Mouse (Mus musculus) embryonic facial prominence, embryonic 15.5 days (tissue): ENCODE data around the gene Krt222. TPM values are rescaled to one million over a fixed set of nuclear protein-coding genes. Genes with fewer than 3 reads are reported as not detected.

ENCODE experiments used
- ATAC-seq: fragments of 200-750 bp; cut with Nextera tagmentation; 2 replicates; pipeline ENCODE4 v1.8.0; 2017; ENCODE audit warnings: low read depth, moderate TSS enrichment; ENCODE audit not compliant: insufficient number of reproducible peaks, low FRiP score, low TSS enrichment
- H3K27ac ChIP-seq: fragments of 300-500 bp; sonication (generic); replicated peaks from 2 replicates; pipeline ENCODE4 v1.5.1; 2015; ENCODE audit warnings: mild to moderate bottlenecking, inconsistent platforms
- H3K27me3 ChIP-seq: fragments of 300-500 bp; sonication (generic); 2 replicates; pipeline ENCODE4 v1.6.1; 2015; ENCODE audit warnings: inconsistent platforms
- H3K36me3 ChIP-seq: fragments of 300-500 bp; sonication (generic); 2 replicates; pipeline ENCODE4 v1.6.1; 2015; ENCODE audit warnings: mild to moderate bottlenecking, inconsistent platforms
- H3K4me1 ChIP-seq: fragments of 300-500 bp; sonication (generic); 2 replicates; pipeline ENCODE4 v1.6.1; 2015; ENCODE audit warnings: inconsistent platforms
- H3K4me2 ChIP-seq: fragments of 300-500 bp; sonication (generic); replicated peaks from 2 replicates; pipeline ENCODE4 v1.6.1; 2015; ENCODE audit warnings: mild to moderate bottlenecking, inconsistent platforms
- H3K4me3 ChIP-seq: fragments of 300-500 bp; sonication (generic); replicated peaks from 2 replicates; pipeline ENCODE4 v1.5.1; 2015; ENCODE audit warnings: mild to moderate bottlenecking, inconsistent platforms
- H3K9ac ChIP-seq: fragments of 300-500 bp; sonication (generic); 2 replicates; pipeline ENCODE4 v1.6.1; 2015; ENCODE audit warnings: inconsistent platforms
- H3K9me3 ChIP-seq: fragments of 300-500 bp; sonication (generic); replicated peaks from 2 replicates; pipeline ENCODE4 v1.6.1; 2016; ENCODE audit warnings: inconsistent platforms
- WGBS: fragments of 180-500 bp; shearing (Covaris S2); methylation state at CpG from one replicate; pipeline ENCODE4 v1.1.7; 2015; 5-methylcytosine and 5-hydroxymethylcytosine counted together
- polyA plus RNA-seq: library from polyadenylated mRNA; unstranded; fragments of >200 nt; fragmentation: Nextera tagmentation; extraction: Ambion mirVana; gene quantifications from 2 replicates; pipeline ENCODE4 v1.2.1, GENCODE M21; 2015

Gene Krt222
- polyA plus RNA-seq, 1 experiment from 2014 or later: 0.79 TPM

DNA sequence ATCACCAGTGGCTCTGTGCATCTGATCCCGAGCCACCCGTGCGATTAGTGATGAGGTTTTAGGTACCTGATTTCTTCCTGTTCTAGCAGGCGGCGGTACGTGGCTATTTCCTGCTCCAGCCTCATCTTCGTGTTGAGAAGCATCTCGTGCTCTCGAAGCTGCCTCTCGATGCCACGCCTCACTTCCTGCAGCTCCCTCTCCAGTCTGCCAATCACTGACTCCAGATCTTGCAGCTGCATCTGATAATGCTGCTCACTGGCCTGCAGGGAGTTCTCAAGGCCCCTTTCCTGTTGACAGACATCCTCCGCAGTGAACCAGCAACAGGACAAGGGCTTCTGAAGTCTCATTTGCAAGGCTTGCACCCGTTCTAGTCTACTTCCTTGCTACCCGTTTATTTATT, 5.4 kb downstream of the Krt222 start:
- H3K27me3 ChIP-seq: no peaks in the 10 kb centered on the region
- H3K4me1 ChIP-seq: no peaks in the 10 kb centered on the region
- H3K9ac ChIP-seq: no peak overlapping the region
- no peak for ATAC-seq
- no peaks in the 10 kb centered on the region for H3K9me3 ChIP-seq
- no peak overlapping the region for H3K4me2 ChIP-seq
- H3K27ac ChIP-seq: no peak overlapping the region
- H3K4me3 ChIP-seq: no peak overlapping the region
- no peaks in the 10 kb centered on the region for H3K36me3 ChIP-seq
- WGBS: 46% methylated on average over 14 of the region's 14 CpGs

DNA sequence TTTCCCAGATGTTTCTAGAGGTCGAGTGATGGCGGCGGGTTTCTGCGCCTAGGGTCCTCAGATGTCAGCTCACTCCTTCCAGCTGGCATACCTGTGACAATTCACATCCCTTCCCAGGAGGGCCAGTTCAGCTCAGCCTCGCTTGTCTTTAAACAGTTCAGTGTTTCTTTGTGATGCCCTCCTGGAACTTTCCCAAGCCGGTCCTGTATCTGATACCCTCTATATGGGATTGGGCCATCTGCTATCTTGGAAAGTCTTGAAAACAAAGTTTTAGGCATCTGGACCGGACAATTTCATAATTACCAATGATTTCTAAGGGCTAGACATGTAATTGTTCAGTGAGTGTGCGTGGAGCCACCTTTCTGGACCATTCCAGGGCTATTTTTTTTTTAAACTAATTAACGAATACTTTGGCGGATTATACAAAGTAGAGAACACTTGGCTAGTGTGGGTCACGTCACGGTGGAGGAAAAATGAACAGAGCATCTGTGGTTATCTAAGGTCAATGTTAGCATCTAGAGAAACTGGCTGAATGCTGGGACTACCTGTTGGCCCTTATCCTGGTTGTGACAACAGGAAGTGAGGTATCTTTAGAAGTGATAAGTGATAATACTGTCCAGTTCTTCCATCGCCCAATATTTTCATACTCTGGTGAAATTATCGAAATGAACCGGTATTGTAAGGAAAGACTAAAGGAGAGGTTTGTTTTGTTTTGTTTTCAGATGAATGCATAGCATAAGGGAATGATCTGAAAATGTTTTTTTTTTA, 12.7 kb downstream of the Krt222 start:
- Histone ChIP-seq H3K27ac (peak overlapping the region; percentile 99), H3K9ac (peak overlapping the region; percentile 94), H3K4me1 (peaks cover 16% of the 10 kb centered on the region), H3K9me3 (no peaks in the 10 kb centered on the region), H3K4me3 (peak overlapping the region; percentile 88), H3K36me3 (peaks cover 13% of the 10 kb centered on the region), H3K27me3 (no peaks in the 10 kb centered on the region), H3K4me2 (peak overlapping the region; percentile 64)
- no peak for ATAC-seq
- 23% methylated on average over 15 of the region's 15 CpGs for WGBS

DNA sequence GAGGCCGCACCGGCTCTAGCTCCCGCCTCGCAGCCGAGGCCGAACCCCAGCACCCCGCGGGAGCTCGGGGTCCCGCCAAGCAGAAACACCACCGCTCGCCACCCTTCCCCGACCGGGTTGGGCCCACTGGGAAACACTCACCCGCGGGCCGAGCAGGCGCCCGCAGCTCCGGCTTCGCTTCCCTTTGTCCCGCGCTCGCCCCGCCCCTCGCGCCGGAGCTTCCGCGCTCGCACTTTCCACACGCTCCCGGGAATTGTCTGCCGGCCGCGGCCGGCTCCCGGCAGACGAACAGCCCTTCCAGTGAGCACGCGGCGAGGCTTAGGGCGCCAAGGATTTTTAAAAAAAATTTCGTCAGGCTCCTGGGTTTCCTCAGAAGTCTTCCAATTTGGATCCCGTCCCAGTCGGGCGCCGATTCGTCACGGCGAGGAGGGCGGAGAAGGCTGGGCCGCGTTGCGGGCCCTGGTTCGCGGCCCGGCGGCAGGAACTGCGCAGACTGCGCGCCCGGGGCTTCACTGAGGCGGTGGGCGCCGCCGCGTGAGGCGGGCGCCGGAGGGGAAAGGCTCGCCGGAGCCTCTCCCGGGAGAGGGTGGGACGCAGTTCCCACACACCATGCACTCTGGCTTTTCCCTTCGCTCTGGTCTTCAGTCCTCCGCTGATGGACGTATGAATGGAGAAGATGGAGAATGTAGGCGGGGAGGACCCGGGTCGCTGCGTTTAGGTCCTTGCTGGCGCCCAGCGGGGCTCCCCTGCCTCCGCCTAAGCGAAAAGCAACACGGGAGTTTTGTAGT, 13.4 kb downstream of the Krt222 start, which contains the start of gene Smarce1:
Smarce1 (minus strand) TSS at position 757 of the 788 bp plus-strand sequence.
- peak within 1 kb of the TSS; percentile 99 for H3K27ac ChIP-seq
- H3K27me3 ChIP-seq: no peaks in the 10 kb centered on the region
- peak within 1 kb of the TSS; percentile 88 for H3K4me3 ChIP-seq
- H3K4me1 ChIP-seq: peaks cover 16% of the 10 kb centered on the region
- peak within 1 kb of the TSS; percentile 94 for H3K9ac ChIP-seq
- WGBS: under 1% methylated on average over 87 of the region's 87 CpGs
- ATAC-seq: peak; percentile 87
- no peaks in the 10 kb centered on the region for H3K9me3 ChIP-seq
- H3K36me3 ChIP-seq: peaks cover 18% of the 10 kb centered on the region
- peak within 1 kb of the TSS; percentile 64 for H3K4me2 ChIP-seq

DNA sequence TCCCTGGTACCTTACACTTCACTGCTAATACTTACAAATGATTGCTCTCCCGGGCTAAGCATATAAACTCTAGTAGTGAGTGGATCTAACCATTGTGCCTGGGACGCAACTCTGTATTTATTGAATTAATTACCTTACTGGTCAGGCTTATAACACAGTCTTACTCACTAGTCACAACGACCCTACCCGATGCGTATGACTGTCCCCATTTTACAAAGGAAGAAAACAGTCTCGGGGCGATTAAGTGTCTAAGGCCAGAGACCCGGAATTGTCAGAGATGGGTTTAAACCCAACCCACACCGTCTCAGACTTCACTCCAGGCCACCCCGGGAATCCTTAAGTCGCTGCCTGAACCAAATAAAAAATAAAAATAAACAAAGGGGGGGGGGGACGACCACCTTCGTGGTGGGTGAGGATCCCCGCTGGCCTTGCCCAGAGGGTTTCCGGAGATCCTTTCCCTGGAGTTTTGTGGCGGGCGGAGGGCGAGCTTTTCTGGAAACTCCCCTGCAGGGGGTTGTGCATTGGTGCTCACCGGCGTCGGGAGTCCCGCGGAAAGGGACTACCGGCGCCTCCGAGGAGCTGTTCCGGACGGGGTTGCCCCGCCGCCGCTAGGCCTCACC, 14.1 kb downstream of the Krt222 start:
- peak overlapping the region; percentile 64 for H3K4me2 ChIP-seq
- H3K4me1 ChIP-seq: peaks cover 16% of the 10 kb centered on the region
- H3K27me3 ChIP-seq: no peaks in the 10 kb centered on the region
- H3K4me3 ChIP-seq: peak overlapping the region; percentile 88
- H3K9ac ChIP-seq: peak overlapping the region; percentile 94
- H3K9me3 ChIP-seq: no peaks in the 10 kb centered on the region
- H3K36me3 ChIP-seq: peaks cover 25% of the 10 kb centered on the region
- under 1% methylated on average over 31 of the region's 31 CpGs for WGBS
- peak; percentile 9; the same call in 1 of the 2 replicates for ATAC-seq
- peak overlapping the region; percentile 99 for H3K27ac ChIP-seq

DNA sequence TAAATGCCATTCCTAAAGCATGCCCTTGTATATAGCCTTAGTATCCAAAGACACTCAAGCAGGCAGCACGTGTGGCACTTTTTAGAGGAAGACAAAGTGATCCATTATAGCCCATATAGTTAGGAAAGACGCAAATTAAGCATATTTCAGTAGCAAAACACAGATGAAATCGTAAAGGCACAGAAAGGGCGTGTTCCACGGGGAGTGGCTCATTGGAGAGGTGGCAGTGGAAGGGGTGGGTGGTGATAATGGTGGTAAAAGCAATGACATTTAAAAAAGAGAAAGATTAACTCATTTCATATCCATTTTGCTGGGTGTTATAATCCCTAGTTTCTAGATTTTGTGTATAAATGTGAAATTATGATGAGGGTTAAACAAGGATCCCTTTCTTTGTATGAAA, 17.6 kb downstream of the Krt222 start:
- WGBS: 80% methylated on average over 5 of the region's 5 CpGs
- no peak for ATAC-seq
- no peaks in the 10 kb centered on the region for H3K9me3 ChIP-seq

DNA sequence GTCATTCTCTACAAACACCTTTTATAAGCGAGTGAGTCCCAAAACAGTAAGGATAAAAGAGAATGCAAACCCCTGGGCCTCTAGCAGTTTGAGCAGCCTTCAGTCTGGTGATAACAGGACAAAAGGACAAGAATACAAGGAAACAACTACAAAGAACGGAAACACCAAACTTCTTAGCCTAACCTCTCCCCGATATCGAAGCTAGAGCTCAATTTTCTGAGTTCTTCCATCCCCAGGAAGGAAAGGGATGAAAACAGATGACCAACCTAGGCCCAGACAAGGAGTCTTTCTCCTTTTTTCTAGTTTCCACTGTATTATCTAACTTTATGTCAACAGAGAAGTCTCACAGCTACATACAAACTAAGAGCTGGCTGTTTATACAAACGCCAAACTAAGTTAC, 20.6 kb downstream of the Krt222 start:
- ATAC-seq: no peak
- no peaks in the 10 kb centered on the region for H3K27me3 ChIP-seq
- no peak overlapping the region for H3K9ac ChIP-seq
- H3K4me3 ChIP-seq: no peak overlapping the region
- H3K36me3 ChIP-seq: peaks cover 70% of the 10 kb centered on the region
- H3K4me1 ChIP-seq: peaks cover 8% of the 10 kb centered on the region; the same call in 1 of the 2 replicates
- H3K9me3 ChIP-seq: no peaks in the 10 kb centered on the region
- H3K27ac ChIP-seq: no peak overlapping the region
- WGBS: 84% methylated on average over 5 of the region's 5 CpGs
- H3K4me2 ChIP-seq: no peak overlapping the region

More for the DNA sequence above, 17.6 kb downstream of the Krt222 start:
- Histone ChIP-seq H3K27me3 (no peaks in the 10 kb centered on the region), H3K27ac (no peak overlapping the region), H3K36me3 (peaks cover 49% of the 10 kb centered on the region), H3K4me1 (peaks cover 18% of the 10 kb centered on the region), H3K9ac (no peak overlapping the region), H3K4me3 (no peak overlapping the region), H3K4me2 (no peak overlapping the region)

DNA sequence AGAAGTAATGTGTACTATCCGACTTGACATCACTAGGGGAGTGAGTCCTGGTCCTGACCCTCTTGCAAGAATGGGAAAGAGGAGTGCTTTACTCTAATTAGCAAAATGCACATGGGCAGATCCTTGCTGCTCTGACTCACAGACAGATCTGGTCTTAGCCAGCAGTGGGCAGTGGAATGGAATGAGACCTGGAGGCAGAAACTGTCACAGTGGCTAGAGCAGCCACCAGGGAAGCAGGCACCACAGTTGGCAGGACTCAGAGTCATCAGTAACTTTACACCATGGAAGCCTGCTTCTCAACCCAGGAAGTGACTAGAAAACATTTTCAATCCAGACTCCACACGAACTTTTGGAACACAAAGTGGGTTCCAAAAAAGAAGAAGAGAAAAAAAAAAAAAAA, 22.1 kb downstream of the Krt222 start:
- peaks cover 73% of the 10 kb centered on the region for H3K36me3 ChIP-seq
- ATAC-seq: no peak
- H3K27me3 ChIP-seq: no peaks in the 10 kb centered on the region
- H3K9me3 ChIP-seq: no peaks in the 10 kb centered on the region
- 0 out of 2 replicates have a peak, but pooled peaks cover 4% of the 10 kb centered on the region for H3K4me1 ChIP-seq
- no peak overlapping the region for H3K9ac ChIP-seq
- H3K4me2 ChIP-seq: no peak overlapping the region
- no peak overlapping the region for H3K4me3 ChIP-seq
- 53% methylated on average over 2 of the region's 2 CpGs for WGBS
- H3K27ac ChIP-seq: no peak overlapping the region

DNA sequence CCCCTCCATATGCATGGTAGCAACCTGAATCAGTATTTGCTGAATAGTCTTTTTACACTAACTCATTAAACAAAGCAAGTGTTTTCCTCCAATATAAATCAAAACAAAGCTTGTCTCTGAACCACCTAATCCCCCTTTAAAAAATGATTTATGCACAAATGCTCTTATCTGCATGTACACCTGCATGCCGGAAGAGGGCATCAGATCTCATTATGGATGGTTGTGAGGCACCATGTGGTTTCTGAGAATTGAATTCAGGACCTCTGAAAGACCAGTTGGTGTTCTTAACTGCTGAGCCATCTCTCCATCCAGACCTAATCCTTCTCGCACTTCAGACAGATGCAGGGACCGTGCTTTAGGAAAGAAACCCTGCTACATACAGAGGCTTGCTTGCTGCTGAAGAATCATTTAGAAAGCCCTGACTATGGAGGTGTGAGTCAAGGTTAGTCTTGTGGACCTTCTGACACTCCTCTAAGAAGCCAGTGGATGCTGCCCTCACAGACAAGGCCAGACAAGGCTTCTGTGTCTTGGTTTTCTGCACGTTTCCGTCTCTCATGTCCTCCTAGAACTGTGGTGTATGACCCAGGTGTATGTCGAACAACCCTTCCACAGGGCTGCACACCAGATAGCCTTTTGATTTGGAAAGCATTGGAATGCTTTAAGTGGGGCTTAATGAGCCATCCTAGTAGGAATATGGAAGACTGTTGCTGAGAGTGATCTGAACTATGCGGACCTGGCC, 26.5 kb downstream of the Krt222 start:
- H3K9ac ChIP-seq: no peak overlapping the region
- no peak for ATAC-seq
- peaks cover 80% of the 10 kb centered on the region for H3K36me3 ChIP-seq
- no peaks in the 10 kb centered on the region for H3K4me1 ChIP-seq
- no peaks in the 10 kb centered on the region for H3K9me3 ChIP-seq
- H3K4me3 ChIP-seq: no peak overlapping the region
- no peak overlapping the region for H3K4me2 ChIP-seq
- WGBS: 91% methylated on average over 7 of the region's 7 CpGs
- H3K27ac ChIP-seq: no peak overlapping the region
- no peaks in the 10 kb centered on the region for H3K27me3 ChIP-seq

DNA sequence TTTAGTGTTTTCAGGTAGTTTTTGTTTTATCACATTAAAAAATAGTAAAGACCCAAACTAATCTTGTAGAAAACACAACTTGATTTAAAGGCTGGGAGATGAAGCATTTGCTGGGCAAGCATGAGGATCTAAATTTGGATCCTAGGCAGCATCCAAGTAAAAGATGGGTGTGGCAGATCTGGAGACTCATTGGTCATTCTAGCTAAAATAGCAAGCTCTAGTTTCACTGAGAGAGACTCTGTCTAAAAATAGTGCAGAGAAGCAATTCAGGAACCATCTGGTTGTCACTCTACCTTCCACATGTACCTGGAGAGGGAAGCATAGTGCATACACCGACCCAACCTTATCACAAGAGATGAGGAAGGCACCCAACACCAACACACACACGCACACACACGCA, 27.7 kb downstream of the Krt222 start:
- Histone ChIP-seq H3K36me3 (peaks cover 83% of the 10 kb centered on the region), H3K4me3 (no peak overlapping the region), H3K27ac (no peak overlapping the region), H3K9ac (no peak overlapping the region), H3K4me1 (no peaks in the 10 kb centered on the region), H3K4me2 (no peak overlapping the region), H3K27me3 (no peaks in the 10 kb centered on the region), H3K9me3 (no peaks in the 10 kb centered on the region)
- 95% methylated on average over 3 of the region's 3 CpGs for WGBS
- no peak for ATAC-seq

DNA sequence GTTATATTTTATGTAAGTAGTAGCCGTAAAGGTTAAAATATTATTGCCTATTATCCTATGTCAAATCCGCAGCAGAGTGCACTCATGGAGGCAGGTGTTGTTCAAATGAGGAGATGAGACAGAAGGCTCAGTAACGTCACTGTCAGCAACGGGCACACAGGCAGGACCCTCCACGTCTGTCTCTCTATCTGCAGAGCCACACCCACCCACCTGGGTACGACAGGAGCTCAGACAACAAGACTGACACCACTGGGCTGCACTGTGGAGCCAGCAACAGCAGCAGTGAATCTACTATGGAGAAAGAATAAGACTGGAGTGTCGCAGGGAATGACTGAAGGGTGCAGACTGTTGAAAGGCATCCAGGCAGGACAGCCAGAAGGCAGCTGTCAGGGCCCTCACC, 31.2 kb downstream of the Krt222 start:
- ATAC-seq: no peak
- 80% methylated on average over 7 of the region's 7 CpGs for WGBS

More for the DNA sequence above, 31.2 kb downstream of the Krt222 start:
- Histone ChIP-seq H3K27me3 (no peaks in the 10 kb centered on the region), H3K27ac (no peak overlapping the region), H3K4me1 (no peaks in the 10 kb centered on the region), H3K4me2 (no peak overlapping the region), H3K9me3 (no peaks in the 10 kb centered on the region), H3K9ac (no peak overlapping the region), H3K4me3 (no peak overlapping the region), H3K36me3 (peaks cover 75% of the 10 kb centered on the region)
